Mouse (Mus musculus): ENCODE results near the gene Dnm3.
A peak's percentile ranks its signal among the peaks of the same experiment; 100 is the strongest.

The Dnm3 gene

DNA sequence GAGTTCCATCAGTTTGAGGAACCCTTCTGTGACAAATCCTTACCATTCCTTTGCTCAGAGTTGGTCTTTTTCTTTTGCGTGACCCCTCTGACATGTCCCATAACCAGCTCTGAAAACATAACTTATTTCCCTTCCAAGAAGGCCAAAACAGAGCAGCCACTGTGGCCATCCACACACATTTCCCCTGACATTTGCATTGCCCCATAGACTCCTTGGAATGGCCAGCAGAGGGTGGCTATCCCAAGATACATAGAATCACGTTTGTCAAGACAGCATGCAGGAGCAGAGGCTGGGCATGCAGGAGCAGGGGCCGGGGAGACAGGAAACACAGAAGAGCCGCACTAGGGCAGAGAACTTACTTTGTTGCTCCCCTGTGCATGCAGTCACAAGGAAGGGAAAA, 402.4 kb downstream of the Dnm3 start:
- no peak for DNase-seq (ENCODE audit: extremely low spot score)

DNA sequence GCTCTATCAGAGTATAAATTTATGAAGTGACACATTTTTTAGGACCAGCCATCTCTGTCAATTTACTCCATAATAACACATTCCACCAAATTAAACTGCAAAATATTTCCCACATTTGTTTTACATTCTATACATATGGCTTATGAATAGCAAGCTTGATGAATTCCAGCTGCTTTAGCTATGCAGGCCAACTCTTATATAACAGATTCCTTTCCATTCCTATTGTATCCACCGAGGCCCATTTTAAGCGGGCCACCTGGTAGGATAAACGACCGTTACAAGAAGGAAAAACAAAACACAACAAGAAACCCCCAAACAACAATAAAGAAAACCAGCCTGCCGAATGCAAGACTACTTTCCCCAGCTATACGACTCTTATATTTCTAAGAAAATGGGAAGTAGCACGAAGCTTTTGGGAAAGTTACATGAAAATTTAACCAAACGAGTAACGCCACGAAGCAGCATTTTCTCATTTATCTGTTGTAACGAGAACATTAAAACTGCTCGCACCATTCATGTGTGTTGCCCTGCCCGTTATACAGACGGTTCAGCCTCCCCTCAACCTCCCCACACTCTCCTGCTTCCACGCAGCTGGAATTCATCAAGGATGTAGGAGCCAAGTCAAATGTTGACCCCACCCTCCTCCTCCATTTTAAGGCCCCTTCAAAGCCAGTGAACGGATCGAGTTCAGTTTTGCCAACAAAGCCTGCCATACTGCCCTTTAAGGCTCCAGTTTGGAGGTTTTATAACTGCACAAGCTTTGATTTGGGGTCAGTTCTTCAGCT, 403.0 kb downstream of the Dnm3 start:
- peak; percentile 24 for DNase-seq (ENCODE audit: extremely low spot score)

DNA sequence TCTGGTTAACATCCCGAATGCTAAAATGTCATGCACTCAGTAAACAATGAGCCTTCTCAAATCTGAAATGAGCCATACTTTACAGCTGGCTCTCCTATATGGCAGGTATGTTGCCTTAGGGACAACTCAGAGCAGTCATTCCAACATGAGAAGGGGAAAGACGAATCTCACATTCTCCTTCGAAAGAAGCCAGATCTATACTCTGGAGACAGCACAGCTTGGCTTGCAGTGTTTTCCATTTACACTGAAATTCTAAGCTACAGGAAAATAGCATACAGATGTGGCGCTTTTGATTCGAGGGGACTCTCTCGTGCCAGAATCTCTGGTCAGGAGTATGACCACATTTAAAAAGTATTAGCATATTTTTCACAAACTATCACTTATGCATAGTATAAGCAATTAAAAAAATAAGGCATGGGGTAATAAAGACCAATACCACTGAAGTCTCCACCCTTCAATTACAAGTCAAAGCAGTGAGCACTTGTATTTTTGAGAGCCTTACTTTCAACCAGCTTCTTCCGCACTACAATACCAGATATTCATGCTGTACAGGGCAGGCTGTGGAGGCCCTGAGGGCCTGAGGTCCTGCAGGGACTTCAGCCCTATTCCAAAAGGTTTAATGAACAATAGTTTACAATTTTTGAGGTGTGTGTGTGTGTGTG, 404.8 kb downstream of the Dnm3 start:
- no peak for DNase-seq (ENCODE audit: extremely low spot score)

DNA sequence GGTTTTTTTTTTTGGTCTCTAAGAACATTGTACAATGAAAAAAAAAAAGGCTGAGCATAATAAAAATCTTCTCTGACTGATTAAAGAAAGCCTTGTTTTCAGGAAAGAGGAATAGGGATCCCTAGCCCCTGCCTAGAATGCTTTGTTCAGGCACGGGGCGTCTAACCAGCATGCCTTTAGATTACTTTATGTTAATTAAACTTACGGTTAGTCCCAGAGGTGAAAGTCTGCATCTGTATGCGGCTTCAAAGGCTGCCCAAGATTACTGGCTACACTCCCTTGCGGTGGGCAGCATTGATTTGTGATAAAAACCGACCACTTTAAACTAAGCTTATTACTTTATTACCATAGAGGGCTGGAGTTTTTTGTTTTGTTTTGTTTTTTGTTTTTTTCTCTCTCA, 424.2 kb downstream of the Dnm3 start:
- DNase-seq (ENCODE audit: extremely low spot score), result no peak

DNA sequence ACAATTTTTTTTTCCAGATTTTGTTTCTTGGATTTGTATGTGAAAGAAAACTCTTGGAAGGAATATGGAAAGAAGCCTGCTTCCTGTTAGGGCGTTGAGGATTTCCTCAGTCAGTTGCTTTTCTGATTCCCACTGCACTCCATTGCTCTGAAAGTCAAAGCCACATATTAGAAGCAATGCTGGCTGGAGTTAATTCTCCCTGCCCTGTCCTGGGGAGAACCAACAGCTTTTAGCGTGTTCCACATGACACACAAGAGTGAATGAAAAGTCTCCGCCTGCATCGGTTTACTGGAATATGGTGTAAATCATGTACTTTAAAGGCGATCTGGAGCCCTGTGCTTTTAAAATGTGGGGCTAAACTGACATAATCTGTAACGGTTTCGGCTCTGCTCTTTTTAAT, 424.6 kb downstream of the Dnm3 start:
- DNase-seq (ENCODE audit: extremely low spot score), result no peak

DNA sequence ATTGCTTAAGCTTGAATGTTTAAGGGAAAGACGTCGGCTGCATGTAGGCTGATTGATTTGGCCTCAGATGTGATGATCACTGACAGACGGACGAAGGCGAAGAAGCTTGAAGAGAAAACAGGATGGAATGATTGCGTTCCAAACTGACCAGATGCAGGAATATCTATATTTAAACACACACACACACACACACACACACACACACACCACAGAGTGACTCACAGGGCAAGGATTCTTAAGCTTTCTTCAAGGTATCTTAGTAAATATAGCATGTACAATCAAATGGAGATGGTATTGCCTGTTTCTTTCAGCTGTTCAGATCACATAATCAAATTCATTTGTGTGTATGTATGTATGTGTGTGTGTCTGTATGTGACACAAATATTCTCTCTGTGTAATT, 425.1 kb downstream of the Dnm3 start:
- DNase-seq (ENCODE audit: extremely low spot score), result no peak

DNA sequence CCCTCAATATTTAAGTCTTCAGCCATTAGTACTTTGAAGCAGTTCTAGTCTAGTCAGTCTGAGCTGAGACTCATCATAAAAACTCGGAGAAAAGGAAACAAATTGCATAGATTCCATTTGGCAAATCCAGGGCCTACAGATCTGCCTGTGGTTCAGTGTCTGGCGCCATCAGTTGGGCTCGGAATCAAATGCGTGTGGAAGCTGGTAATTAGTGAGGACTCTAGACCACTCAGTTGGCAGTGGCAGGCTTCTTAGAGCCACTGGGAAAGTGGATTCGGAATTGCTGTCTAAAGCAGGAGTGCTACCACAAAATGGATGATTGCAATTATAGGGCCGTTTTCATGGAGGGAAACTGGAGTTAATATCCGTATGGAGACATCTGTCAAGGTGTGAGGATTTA, 425.7 kb downstream of the Dnm3 start:
- DNase-seq (ENCODE audit: extremely low spot score), result no peak

DNA sequence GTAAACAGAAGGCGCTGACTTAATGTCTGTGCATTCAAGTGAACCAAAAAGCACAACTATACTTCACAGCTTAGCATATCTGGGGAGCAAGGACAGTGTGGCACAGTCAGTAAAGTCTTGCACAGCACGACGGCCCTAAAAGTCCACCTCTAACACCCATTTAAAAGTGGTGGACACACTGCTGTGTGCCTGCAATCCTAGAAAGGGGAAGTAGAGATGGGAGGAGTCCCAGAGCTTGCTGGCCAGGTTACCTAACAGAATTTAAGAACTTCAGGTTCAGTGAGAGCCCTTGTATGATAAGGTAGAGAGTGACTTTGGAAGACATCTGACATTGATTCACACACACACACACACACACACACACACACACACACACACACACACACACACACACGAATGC, 426.1 kb downstream of the Dnm3 start:
- no peak for DNase-seq (ENCODE audit: extremely low spot score)

DNA sequence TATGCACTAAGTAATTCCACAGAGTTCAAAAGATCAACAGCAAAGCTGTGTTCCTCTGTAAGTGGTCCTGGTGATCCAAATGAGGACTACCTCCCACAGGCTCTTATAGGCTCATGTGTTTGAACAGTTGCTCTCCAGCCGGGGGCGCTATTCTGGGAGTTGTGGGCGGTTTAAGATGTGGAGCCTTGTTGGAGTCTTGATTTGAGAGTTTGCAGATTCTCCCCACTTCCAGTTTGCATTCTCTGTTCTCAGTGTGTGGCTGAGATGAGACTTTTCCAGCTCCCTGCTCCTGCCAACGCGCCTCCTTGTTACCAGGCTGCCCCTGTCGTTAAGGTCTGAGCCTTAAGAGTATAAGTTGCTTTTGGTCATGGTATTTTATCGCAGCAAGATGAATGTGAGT, 430.2 kb downstream of the Dnm3 start:
- no peak for DNase-seq (ENCODE audit: extremely low spot score)

DNA sequence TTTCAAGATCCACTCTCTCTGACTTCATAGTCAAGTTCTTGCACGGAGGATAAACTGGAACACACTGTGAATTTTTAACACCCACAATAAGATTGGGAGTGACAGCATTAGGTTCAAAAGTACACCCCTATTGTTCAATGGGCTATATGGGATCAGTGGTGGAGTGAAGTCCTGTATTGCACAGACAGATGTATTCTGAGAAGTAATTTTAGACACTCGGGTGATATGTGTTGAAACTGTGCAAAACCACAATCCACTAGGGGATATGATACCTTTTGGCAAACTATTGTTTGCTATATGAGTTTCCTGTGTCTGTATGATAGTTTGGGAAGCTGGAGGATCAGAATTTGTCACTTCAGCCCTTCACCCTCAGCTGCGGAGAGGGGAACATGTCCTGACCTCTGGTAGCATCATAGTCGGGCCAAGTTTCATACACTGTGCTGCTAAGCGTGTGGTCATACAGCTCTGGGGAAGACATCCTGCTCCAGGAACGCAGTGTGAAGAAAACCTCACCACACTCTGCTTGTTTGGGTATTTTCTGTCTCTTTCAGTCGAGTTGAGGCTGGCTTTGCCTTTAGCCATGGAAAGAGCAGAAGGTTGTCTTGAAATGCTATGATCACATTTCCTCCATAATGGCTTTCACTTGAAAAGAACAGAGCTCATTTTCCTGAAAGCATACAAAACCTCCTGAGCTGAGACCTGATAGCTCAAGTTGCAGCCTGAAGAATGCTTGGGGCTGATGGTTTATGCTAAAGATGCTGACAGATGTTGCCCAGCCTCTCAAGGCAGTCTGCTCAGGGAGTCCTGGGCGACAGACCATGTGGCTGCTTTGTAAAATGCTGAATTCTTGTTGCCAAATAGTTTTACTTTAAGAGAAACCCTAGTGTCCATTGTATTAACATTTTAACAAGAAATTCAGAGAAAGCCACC, 433.8 kb downstream of the Dnm3 start:
- no peak for DNase-seq (ENCODE audit: extremely low spot score)

DNA sequence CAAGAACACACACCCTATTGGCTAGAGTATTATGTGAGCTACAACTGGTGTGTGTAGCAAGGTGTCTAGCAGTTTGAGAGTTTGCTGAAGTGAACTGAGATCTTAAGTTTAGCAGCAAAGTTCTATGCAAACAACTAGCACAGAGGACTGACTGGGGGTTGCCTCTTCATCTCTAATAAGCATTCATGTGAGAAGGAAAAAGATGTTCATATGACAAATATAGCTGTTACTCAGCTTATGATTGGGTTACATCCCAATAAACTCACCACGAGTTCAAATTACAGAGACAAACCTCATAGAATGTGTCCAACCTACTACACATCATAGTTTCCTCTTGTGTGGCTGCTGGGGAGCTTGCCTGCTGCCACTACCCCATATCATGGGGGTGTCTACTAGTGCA, 434.6 kb downstream of the Dnm3 start:
- DNase-seq (ENCODE audit: extremely low spot score), result no peak

DNA sequence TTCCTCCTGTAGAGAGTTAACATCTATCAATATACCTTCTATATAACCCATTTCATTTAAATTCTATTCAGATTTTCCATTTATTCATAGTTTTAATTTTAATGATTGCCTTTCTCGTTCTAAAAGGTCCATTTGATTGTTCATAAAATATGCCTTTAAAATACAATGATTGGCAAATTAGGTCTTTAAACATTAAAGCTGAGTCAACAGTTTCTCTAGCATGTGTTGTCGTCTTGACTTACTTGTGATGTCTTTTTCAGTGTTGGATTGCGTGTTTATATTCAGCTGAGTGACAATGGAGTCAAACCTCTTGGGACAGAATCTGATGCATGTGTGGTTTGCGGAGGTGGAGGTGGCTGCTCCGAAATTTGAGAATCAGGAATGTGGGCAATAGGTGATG, 435.4 kb downstream of the Dnm3 start:
- DNase-seq (ENCODE audit: extremely low spot score), result no peak

DNA sequence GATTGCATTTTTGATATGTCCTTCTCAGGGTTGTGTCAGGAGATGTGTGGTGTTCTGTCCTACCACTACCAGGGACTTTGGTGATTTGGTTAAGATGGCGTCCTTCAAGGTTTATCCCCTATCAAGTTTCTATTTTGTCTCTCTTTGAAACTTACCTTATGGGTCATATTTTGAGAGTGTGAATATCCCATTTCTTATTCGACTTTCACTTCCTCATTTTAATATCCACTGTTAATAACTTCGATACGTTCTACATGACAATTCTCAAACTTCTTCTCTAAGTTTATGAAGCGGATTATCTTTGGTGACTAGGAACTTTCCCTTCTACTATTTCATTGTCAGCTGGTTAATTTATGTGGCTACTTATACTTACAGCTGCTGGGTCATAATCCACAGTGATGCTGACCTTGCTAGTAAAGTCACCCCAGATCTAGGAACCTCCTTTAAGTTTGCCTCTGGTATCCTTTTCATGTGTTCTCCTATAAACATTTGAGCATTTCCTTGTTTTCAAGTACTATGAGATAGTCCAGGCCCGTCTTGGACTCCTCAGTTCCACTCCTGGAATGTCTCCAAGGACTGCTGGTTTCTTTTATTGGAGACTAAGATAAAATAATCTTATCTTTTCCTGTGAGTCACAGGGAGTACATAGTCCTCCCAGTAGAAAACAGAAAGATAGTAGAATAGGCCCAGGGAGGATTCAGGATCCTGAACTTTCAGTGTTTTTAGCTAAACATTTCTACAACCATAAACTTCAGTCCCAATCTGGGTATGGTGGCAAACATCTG, 437.2 kb downstream of the Dnm3 start:
- DNase-seq (ENCODE audit: extremely low spot score), result no peak

DNA sequence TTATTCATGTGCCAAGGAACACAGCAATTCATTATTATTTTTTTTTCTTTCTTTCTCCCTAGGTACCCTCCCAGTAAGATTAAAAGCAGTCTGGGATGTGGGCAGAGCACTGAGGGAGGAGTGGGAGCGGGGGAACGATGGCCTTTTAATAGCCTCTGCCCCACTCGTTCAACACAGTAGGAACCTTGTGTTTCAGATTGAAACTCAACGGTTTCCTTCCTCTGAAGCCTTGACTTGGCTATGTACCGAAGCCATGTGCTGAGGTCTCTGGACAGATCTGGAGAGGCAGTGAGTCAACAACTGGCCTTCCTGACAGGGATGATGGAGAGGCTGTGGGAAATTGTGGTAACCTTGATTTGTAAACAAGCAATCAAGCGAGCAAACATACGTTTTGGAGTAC, 438.0 kb downstream of the Dnm3 start:
- DNase-seq (ENCODE audit: extremely low spot score), result no peak

DNA sequence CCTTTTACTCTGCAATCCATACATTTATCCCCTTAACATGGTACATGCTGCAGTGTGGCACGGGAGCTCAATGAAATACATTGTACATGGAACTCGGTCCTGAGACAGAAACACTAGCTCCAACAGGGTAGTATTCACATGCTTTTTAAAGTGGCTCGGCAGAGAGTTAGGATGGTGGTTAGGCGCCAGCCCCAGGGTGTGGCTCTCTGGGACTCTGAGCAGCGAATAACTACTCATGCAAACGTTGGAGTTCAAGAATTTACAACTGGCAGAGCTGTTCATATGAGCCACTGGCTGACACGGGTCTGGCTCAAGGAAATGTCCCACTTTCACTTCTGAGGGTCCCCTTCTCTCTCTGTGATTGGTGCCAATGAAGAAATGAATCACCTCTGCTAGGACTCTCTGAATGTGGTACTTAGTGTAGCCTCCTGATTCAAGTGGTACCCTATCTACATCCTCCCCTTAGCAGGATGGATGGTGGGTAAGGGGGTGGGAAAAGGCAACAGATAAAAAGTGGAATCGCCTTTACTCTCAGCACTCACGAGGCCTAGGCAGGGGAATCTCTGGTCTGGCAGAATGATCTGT, 438.7 kb downstream of the Dnm3 start:
- no peak for DNase-seq (ENCODE audit: extremely low spot score)

DNA sequence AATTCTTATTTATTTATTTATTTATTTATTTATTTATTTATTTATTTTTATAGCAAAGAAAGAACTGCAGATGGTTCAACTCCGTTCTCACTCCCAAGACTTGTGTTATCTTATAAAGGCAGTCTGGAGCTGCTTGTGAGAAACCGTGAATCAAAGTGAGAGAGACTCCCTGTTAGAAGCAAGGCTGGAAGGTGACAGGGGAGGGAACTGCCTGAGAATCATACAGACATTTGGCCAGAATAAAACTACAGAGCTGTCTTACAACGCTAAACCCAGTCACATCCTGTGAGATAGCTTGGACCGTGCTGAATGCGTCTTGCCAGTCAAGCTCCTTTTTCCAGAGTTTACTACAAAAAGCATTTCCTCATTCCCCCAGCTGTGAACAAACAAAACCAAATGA, 439.4 kb downstream of the Dnm3 start:
- no peak for DNase-seq (ENCODE audit: extremely low spot score)

DNA sequence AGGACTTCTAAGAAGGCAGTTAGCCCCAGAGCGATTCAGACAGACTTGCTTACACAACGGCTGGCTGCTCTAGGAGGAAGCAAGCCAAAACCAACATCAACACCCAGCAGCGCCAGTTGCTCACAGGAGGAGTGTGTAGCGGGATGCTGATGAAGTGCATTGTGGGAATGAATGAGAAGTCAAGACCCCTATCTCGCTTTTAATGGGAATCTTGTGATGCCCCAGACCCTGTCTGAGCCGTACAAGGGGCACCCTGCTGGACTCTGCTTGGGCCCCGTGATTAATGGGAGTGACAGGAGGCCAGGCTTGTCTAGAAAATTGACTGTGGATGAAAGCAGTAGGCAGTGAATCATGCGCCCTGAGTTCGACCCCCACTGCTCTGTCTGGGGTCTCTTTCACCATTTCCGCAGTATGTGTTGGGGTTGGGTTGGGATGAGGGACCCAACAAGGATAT, 439.8 kb downstream of the Dnm3 start:
- peak; percentile 28 for DNase-seq (ENCODE audit: extremely low spot score)

DNA sequence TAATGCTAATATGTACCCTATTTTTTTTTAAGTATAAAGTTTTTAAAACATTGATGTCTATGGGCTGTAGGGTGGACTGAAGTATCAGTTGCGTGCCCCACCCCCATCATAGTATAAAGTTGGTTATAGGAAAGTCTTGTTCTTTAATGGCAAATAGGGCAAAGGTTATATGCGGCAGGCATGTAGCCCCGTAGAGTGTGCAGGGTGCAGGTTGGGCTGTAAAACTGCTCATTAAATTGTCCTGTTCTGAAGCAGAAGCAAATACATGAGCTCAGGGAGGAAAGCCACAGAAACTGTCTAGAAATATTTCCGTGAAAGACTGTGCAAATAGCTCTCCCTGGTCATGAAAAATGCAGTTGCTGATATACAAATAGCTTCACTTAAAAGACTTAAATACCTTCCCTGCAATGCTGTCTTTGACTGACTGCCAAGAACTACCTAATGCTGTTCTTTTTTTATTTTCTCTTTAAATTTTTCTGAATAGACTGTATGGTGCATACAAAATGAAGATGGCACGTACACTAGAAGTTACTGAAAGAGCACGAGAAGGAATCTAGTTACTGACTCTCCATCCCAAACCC, 440.6 kb downstream of the Dnm3 start:
- DNase-seq (ENCODE audit: extremely low spot score), result no peak

DNA sequence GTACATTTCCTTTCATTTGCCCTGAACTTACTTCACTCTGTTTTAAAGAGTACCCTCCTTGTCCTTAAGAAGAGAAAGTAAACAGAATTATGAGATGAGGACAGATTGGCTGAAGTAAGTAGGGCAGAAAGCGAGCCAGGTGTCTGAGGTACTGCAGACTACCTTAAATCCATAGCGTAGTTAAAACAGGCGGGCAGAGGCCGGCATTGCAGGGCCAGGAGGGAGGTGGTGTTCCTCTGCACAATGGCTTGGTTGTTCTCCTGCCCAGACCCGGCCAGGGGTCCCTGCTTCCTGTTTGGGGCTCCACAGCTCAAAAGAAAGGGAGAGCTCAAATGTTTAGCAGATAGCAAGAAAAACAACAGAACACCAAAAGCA, 441.4 kb downstream of the Dnm3 start:
- DNase-seq (ENCODE audit: extremely low spot score), result no peak

DNA sequence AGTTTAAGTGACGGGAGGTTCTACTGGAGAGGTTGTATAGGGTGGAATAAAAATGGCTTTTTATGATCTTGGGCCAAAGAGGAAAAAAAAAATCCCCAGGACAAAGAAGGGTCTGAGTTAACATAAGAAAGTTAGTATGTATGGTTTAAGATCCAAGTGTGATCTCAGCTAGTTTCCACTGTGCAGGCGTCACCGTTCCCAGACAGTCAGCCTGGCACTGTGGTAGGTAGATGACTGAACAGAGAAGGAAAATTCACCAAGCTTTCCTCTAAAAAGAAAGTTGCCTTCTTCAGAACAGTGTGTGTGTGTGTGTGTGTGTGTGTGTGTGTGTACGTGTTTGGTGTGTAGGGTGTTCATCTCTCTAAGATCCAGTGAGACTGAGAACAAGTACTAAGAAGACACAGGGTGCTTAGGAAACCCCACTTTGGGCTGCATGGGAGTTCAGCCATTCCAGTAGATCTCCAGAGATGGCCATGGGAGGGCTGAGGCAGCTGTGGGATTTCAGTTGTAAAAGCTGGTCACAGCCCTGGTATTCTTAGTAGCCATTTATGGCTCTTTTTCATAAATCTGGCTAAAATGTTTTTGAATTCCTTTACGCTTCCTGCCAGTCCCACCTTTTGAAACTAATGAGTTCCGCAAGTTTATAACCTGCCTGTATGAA, 441.9 kb downstream of the Dnm3 start:
- DNase-seq (ENCODE audit: extremely low spot score), result no peak
